Mouse (Mus musculus) spleen, adult 18-20 months (tissue): ENCODE data around the gene Mapk8ip1.
"Not testable (repeated sequence)": the region's sequence is repeated elsewhere in the genome, so short reads cannot be mapped to it uniquely, and the experiment has no call there.

ENCODE experiments used
- DNase-seq, 2 experiments: peaks; one replicate each; pipeline ENCODE4 v3.0.0; 2022; ENCODE audit warnings: mixed read lengths in 2 of 2

Gene Mapk8ip1

DNA sequence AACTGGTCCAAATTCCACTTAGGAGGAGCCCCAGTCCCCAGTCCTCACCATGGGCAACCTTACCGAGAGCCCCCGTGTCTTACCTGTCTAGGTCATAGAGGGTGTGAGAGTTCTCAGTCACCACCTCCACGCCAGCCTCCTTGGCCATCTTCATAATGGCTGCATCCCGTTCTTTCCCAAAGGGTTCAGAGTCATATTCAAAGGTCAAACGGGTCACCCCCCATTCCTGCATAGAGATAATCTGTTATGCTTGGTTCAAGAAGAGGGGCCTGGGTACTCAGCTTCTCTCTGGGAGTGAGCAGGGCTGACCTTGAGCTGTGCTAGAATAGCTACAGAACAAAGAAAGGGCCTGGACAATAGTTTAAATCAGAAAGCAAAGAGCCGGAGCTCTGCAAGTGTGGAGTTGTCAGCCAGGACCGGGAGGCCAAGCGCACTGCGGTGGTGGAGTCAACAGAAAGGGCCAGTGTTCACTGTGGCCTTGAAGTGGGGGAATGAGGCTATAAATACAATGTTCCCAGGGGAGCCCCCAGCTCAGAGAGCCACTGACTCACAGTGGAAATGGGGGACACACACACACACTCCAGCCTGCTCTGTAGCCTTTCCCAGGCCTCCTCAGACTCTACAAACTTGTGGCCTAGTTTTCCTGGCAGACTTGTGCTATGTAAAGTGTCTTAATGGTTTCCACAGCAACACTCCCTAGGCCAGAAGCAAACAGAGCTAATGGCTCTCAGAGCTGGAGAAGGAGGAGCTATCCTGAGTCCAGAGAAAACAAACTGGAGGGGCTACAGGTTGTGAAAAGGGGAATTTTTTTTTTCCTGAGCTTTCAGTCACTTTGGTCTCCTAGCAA is 23.6 kb upstream of the Mapk8ip1 start:
- DNase-seq, result no peak

DNA sequence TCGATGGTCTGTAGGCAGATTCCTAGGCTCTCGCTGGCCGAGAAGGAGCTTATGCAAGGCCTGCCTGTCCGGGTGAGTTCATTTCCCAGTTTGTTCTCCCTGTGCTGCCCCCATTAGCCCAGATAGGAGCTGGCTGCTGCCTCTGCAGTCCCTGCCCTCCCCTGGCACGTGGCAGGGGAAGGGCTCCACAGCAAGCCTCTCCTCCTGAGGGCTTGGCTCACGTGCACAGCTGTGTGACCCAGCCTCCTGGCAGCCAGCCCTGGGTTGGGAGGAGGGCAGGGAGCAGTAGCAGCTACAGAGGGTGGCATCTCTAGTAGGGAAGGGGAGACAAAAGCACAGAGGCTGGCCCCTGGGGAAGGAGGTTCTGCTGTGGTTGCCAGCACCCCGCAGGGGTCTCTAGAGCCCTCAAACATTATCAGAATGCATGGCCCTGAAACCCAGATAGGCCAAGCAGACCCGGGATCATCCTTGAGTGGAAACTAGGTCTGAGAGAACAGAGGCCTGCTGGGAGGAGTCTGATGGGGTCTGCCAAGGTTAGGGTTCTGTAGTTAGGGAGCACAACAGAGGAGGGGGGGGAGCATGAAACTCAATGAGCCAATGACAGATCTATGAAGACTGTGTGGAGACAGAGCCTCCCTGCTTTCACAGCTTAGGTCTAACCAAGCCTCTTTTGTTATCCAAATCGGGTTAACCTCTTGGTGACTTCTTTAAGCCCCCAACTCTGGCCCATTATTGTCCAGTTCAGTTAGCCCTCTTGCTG is 22.8 kb upstream of the Mapk8ip1 start:
- DNase-seq, result peak; percentile 49 to 52

DNA sequence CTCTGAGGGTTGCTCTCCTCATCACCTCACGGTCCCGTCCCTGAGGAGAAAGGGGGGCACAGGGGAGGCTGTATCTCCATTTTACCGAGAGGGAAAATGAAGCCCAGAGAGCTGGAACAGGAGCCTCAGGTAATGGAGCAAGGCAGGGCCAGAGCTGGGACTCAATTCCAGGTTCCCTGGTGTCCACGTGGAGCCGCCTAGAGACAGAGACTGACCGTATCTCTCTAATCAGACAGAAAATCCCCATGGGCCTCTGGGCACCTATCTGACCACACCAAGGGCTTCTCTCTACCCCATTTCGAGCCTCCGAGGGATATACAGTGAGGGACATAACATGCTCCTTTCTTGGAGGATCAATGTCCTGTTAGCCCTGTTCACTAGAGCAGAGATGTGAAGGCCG is 22.1 kb upstream of the Mapk8ip1 start:
- DNase-seq, result no peak

DNA sequence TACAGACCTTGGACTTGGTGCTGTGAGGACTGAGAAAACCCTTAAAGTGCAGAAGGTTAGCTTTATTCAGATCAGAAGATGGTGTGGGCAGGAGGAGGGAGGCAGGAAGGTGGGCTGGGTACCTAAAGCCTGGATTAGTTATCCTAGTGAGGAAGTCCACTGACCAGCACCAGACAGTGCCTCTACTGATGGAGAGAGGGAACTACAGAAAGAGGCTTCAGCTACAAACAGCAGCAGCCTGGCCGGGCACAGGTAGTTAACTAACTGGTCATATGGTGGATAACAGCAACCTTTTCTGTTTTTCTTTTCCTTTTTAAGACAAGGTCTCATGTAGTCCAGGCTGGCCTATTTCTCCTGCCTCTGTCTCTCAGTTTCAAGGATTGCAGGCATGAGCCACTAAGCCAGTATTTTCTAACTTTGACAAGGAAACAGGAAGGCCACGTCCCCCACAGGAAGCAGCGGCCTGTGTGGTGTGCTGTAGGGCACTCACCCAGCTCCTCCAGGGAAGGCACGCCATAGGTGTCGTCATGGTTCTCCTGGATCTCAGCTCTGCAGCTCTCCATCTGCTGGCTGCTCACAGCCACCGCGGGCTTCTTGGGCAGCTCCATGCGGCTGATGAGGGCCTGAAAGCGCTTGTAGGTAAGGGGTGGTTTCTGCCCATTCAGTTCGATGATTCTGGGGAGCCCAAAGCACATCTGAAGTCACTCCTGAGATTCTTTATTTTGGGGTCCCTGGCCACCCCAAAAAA is 21.5 kb upstream of the Mapk8ip1 start:
- DNase-seq, result no peak

DNA sequence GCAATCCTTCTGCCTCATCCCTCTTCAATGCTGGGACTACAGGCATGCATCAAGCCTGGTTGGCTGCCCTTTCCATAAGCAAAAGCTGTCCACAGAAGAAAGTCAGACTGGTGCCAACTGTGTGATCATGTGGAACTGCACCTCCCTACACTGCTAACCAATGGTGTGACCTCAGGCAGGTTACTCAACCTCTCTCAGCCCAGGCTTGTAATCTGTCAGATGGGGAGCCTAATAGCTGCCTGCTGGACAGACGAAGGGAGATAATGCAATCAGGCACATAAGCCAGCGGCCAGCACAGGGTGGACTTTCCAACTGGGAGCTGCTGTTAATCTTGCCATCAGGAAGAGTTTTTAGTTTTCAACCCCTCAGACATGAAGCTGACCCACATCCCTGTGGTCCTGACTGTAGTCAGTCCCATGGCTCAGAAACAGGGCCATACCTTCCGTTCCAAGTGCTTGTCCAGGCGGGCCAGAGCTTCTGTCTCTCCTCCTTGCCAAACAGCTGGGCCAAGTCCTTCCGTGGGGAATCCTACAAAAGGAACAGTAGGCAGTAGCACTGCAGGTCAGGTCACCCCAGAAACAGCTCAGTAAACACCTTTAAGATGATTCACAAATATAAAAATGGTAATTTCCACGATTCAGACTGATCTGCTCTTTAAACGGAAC is 20.8 kb upstream of the Mapk8ip1 start:
- no peak for DNase-seq

DNA sequence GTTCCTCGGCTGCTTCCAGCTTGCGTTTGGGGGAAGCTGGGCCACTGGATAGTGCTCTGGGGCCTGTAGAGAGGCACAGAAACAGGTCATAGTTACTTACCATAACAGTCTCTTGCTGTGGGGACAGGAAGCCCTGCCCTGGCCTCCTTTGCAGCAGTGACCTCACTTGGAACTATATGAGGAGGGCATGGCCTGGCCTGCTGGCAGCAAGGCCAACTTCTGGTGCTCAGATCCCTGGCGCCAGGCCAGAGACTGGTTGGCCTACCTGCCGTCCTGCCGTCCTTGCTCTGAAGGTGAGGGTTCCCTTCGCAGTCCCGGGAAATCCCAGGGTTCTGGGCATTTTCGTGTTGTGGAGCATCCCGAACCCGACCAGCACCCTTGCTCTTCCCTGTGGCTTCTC is 10.6 kb upstream of the Mapk8ip1 start:
- DNase-seq, result no peak

DNA sequence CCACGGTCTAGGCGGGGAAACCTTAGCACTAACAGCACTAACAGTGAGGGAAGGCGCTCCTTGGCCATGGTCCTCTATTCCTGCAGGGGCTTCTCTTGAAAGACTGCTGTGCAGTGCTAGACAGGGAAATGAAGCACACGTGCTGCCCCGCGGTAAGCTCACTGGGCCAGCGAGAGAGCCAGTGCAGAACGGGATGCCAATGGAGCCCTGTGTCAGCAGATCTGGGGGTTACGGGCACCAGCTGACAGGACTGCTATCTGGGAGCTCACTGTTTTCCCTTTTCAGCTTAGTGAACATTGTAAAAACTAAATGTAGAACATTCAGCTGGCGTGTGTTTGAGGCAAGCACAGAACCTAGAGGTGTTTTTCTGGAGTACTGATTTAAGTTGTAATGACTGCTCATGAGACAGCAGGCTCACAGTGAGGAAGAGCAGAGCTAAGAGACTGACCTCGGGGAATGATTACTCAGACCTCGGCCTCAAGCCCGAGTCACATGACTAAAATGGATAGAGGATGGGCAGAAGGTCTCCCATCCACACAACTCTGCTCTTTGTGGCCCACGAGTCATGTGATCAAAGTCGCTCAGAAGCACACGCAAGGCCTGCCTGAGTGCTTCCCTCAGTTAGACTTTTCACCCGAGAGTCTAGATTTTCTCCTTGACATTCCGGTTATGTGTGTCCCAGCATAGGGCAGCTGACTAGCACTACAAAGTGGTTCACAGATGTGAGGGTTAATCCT is 7.4 kb upstream of the Mapk8ip1 start:
- no peak for DNase-seq

DNA sequence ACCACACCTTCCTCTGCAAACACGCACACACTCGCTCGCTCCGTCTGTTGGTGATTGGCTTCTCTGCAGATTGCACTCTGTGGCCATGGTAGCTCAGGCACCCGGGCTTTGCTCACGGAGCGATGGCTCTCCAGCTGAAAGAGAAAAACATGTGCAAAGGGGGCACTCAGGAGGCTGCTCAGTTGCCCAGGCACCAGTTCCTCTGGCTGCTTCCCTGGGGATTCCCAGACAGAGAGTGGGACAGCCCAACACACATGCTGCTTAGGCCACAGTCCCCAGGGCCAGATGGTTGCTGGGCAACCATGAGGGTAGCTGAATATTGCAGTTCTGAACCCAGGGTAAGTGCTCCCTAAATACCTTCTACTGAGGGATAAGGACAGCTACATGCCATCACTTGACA is 4.6 kb upstream of the Mapk8ip1 start:
- no peak for DNase-seq

DNA sequence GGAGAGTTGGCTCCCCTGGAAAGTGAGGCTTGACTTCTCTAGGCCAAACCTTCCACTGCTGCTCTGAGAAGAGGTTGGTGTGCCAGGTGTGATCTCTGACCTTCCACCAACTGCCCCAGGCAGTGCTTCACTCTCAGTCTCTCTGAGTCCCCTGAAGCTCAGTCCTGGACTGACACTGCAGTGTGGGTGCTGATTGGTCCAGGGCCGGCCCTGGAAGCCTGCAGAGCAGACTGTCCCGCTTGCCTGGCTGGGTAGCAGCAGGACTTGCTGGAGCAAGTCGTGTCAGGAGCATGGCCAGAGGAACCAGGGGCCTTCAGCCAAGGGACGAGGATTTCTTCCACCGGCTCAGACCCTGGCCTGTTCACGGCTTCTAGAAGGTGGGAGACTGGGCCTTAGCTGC is 3.7 kb upstream of the Mapk8ip1 start:
- no peak for DNase-seq

DNA sequence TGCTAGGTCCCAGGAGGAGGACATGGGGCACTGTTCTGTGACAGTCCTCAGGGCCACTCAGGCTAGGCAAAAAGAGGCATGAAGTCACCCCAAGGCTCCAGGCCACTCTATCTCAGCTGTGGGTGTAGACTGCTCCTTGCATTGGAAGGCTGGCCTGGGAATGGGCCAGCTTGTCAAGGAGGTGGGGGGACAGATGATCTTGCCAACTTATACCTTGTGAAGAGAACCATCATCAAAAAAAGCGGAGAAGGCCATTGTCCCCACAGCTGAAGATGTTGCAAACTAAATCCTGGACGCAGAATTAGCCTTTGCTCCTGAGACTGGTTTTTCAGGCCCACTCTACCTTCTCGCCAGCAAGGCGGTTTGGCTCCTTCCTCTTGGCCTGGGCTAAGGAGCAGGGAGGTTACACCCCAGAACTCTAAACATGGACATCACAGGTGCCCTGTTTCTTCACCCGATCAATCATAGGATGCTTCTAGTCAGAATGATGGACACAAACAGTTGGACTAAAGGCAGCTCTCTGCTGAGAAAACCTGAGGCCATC is 2.8 kb upstream of the Mapk8ip1 start:
- DNase-seq, result no peak

DNA sequence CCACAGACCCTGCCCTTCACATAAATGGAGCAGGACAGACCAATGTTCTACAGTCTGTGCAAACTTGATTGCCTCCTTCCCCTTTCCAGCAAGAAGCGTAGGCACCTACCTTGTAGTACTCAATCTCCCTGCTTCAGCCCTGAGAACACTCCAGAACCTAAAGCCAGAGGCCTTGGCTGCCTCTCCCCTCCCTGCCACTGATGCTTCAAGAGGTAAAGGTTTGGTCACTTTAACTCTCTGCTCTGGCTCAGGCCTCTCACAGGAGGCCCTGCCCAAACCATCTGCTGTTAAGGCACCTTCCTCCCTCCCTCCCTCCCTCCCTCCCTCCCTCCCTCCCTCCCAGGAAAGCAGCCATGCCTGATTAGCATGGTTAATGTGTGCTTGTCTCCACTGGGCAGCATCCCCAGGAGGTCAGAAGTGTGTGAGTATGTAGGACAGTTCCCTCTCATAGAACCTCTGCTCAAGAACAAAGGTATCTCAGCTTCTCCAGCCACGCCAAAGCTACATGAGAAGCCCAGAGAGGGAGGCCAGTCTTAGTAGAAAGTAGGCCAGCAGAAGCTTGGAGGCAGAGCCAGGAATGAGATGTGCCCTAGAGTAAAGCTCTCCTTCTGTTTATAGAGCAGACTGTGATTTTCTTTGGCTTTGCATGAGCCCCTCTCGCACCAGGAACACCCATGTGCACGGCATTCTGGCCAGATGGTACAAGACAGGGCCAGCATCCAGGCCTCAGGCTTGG is 1.7 kb upstream of the Mapk8ip1 start:
- no peak for DNase-seq

DNA sequence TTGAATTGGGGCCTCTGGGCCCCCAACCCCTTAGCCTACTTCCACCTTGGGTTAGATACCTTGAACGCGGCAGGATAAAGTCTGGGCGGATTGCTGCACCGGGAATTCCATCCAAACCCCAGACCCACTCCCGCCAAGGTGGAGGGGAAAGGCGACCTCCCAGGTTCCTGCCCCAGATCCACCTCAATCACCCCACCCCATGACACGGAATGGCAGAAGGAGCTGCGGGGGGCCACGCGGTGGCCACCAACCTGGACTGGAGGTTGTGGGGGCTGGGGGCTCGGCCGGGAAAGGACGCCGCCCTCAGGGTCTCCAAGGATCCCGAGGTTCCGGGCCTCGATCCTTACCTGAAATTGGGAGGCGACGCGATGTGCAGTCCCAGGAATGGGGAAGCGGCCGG is 381 bp downstream of the Mapk8ip1 start:
- no peak for DNase-seq

DNA sequence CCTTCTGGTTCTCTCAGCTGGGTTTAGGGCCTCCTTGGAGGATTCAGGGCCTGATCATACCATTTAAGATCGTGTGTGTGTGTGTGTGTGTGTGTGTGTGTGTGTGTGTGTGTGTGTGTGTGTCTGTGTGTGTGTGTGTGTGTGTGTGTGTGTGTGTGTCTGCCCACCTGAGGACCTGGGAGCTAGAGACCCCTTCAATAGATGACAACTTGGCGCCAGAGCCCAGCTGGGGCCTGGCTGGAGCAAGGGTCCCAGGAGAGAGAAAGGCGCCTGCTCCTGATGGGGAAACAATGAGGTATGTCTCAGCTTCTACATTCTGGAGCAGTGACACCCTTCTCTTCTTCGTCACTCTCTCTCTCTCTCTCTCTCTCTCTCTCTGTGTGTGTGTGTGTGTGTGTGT is 1.2 kb downstream of the Mapk8ip1 start:
- DNase-seq, result not testable (repeated sequence)

DNA sequence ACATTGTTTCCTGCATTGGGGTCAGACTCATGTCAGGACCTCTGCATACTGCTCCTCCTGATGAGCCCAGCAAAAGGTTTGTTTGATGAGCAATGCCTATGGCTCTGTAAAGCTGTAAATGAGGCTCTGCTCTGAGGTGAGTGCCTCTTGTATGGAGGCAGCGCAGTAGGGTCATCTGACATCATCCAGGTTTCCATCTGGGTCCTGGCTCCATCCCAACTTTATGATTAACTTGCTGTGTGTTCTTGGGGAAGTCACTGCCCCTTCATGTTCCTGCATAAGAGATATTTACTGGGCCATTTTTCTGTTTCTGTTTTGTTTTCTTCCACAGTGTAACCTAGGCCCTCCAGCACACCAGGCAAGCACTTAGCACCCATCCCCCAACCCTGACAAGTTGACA is 3.6 kb downstream of the Mapk8ip1 start:
- DNase-seq, result no peak

DNA sequence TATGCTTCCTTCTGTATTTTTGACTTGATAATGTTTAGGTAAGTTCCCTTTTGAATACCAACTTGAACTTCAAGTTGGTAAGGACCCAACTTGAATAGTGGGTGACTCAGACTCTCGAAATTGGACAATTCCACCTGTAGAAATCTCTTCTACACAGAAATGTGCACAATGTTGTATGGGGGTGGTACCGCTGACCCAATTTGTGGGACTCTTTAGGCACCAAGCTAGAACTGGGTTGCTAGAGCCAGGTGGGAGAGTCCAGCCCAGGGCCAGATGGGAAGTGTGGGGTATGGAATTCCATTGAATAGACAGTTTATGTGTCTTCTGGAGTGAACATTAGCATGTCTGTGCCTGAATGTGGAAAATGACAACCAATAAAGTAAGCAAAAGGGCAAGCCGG is 5.5 kb downstream of the Mapk8ip1 start:
- DNase-seq, result no peak

DNA sequence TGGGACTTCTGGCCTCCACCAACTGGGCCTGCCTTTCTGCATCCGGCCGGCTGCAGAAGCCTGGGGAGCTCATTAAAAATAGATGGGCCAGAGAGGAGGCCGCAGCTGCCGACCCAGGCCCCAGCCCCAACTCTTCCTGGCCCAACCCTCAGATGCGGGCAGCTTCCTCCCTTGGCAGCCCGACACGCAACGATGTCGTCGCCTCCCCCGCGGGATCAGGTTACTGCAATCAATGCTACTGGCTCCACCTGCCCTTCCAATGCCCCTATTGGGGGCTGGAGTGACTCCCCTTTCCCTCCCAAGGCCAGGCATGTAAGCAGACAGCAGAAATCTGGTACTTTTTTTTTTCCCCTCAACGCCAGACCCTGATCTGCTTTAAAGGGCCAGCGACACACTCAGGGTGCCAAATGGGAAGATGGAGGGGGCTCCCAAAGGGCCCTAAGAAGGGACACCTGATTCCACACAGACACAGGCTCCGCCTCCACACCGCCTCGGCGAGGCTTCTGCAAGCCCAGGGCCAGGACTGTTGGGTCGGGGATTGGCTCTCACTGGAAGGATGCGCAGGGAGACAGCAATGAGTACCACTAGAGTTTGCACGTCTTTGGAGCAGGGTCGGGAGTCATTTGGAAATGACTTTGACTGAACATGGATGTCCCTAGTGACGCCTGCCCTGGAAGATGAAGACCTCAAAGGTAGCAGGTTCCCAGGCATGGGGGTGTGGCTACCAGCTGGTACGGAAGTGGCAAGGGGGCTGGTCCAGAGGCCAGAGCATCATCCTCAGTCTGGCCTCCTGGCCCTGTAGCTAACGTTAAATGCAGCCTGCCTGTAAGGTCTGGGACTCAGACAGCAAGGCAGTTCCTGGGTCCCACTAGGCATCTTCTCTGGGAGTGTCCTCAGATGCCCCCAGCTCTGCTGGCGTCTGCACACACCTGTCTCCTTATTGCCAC is 8.5 kb downstream of the Mapk8ip1 start:
- DNase-seq, result no peak

DNA sequence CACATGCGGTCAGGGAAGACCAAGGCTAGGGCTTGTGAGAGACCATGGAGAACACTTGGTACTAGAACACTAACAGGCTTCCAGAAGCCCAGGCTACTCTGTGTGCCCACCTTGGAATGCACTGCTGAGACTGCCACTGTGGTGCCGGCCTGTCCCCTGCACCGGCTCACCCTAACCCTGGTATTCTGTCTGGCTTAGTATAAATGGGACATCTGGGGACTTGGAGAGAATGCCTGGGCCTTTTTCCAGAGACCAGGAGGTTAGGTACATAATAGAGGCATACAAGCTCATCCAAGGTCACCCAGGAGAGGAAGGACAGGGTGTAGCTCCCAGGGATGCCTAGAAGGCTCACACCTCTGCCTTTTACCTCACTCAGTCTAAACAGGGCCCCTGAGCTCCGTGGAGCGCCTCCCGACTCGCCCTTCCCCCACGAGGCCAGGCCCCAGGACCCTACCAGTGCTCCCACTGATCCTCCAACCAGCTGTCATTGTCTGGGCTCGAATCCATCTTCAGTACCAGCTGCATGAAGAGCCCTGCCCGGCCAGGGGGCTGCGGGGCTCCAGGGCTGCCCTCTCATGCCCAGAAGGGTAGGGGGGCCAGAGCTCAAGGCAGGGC is 9.3 kb downstream of the Mapk8ip1 start:
- no peak for DNase-seq

DNA sequence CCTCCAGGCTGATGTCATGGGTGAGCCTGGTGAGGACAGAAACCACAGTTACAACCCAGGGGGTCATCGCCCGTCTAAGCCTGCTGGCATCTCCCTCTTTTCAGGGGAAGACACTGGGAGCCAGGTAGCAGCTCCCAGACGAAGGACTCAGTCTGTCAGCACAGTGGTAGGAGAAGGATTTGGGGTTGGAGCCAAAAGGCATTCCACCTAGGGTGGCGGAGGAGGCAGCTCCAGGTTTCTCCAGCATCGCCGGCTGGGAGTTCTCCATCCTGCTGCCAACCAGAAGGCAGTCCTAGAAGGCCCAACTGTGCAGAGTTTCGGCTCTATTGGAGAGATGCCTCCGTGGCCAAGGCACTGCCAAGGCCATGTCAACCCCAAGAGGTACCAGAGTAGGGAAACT is 9.9 kb downstream of the Mapk8ip1 start:
- DNase-seq, result no peak

DNA sequence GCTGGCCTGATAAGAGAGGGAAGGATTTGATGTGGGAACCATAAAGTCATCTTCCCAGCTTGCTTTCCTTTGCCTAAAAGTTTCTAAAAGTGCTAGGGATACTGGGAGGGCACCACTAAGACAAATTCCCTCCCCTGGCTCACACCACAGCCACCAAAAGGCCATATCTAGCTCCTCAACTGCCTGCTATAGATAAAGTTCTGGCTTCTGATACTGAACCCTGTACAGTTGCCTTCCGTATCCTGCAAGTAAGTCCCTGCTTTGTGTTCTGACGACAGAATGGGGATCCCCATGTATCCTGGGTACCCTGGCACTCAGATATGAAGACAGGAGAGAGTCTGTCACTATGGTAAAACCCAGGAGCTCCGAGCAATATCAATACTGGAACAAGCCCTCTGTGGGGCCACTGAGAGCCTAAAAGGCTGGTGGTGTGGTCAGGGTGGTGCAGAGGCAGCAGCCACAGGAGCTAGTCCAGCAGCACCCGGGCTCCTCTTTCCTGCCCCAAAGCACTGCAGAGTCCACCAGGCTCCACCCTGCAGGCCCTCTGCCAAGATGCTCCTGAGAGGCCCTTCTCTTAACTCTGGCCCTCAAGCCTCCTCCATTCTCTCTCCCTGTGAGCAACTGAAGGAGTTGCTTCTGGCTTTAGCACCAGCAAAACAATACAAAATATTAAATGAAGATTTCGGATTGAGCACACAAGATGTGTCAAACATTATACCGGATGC is 10.7 kb downstream of the Mapk8ip1 start:
- DNase-seq, result no peak
